Mouse (Mus musculus) 3134 (cell line): ENCODE results near the gene Crip1.

Experiments used
- DNase-seq: peaks from one replicate; pipeline ENCODE4 v3.0.0-alpha.2; 2011; ENCODE audit warnings: low spot score; ENCODE audit not compliant: insufficient read length; ENCODE audit errors: extremely low read depth

Crip1 gene

GRCm38 (mm10) chr12:113146112-113147057 is at the start of gene Crip1:
Gene Crip1, plus strand, starts transcription at chr12:113146316.
- DNase-seq, result no peak

GRCm38 (mm10) chr12:113097040-113097439 is 49.1 kb upstream of the Crip1 start:
- no peak for DNase-seq

GRCm38 (mm10) chr12:113097749-113098281 is 48.3 kb upstream of the Crip1 start, which contains the start of gene Mta1:
Gene Mta1, plus strand, starts transcription at chr12:113098278.
- peak; percentile 48 for DNase-seq

GRCm38 (mm10) chr12:113098530-113099151 is 47.5 kb upstream of the Crip1 start:
- DNase-seq, result peak; percentile 59

- no peak for DNase-seq
Measured at GRCm38 (mm10) chr12:113099470-113100237, 46.5 kb upstream of the Crip1 start.

- DNase-seq, result peak; percentile 37
Measured at GRCm38 (mm10) chr12:113100448-113101076, 45.6 kb upstream of the Crip1 start.

GRCm38 (mm10) chr12:113101251-113101960 is 44.7 kb upstream of the Crip1 start:
- no peak for DNase-seq

GRCm38 (mm10) chr12:113102461-113102860 is 43.7 kb upstream of the Crip1 start:
- no peak for DNase-seq

GRCm38 (mm10) chr12:113103846-113104451 is 42.2 kb upstream of the Crip1 start:
- no peak for DNase-seq

DNA sequence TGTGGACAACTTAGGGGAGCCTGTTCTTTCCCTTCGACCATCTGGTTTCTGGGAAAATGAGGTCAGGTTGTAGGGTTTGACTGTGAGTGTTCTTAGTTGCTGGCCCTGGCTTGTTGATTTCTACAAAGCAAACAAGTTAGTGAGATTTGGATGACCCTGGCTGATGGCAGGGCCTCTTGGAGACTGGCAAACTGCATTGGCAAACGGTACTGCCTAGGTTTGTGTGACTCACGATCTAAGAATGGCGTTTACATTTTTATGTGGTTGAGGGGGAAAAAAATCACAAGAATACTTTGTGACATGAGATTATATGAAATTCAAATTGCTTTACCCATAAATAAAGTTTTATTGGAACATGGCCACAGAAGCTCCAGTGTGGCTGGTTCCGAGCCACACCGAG is 39.7 kb upstream of the Crip1 start:
- DNase-seq, result peak; percentile 64

DNA sequence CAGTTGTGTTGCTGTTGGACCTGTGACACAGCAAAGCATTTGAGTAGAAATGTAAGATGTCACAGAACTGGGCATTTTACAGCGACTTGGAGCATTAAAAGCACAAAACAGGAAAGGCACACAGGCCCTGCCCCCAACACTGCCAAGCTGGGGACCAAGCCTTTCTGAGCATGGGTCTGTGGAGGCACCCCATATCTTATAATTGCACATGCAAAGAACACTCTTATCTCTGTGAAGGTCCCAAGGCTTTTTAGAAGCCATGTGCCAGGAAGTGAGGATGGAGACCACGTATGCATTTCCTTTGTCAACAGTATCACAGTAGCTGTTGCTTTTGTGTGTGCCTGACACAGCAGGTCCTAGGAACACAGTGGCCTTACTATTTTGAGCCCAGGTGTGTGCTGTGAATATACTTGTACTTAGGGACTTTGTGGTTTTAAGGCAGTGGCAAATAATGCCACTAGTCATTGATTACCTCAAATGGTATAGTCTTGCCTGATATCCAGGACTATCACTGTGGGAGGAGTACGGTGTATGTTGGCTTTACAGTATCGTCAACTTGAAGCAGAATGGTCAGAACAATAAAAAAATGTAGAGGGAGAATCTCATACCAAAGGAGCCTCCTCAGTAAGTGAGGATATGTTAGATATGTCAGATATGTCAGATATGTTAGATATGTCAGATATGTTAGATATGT is 38.5 kb upstream of the Crip1 start:
- no peak for DNase-seq

DNA sequence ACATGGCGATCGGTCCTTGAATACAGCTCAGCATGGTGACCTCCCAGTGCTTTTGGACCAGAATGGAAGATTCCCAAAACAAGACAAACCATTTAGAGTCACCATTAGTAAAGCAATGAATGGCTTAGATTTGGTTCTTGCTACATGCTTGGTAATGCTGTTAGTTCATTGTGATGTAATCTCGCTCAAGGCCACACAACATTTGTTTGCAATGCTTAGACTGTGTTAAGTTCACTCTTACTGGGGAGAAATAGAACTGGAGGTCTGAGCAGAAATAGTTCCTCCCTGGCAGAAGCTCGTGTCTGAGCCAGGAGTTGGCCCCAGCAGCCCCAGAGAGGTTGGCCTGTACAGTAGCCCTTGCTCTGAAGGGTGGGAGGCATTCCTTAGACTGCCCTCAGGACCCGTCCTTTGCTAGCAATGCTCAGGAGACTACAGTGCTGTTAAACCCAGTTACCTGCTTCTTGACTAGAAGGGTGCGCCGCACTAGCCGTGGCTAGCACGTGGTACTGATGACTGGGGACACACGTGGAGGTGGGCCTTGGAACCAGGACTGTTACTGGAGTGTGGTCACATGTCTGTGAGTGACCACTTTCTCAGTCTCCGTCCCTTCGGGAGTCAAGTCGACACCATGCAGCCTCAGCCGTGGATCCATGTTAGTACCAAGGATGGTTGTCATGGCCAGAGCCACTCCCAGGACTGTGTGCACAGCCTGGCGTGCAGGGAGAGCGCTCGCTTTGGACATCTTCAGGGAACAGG is 37.4 kb upstream of the Crip1 start:
- no peak for DNase-seq

GRCm38 (mm10) chr12:113109801-113110200 is 36.3 kb upstream of the Crip1 start:
- DNase-seq, result no peak

DNA sequence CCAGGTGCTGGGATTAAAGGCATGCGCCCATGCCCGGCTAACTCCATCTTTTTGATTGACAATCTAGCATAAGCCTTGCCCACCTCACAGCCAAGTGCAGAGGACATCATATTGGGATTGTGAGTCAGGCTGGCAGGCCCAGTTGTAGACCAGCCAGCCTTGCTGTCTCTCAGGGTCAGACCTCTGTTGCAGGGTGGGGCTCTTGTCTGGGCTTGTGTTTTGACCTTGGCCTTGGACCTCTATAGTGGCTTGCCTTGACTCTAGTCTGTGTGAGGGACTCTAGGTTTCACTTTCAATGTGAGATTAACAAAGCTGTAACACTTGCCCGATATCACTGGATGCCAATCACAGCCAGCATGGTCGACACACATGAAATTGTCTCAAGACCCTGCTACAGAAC is 32.0 kb upstream of the Crip1 start:
- no peak for DNase-seq

- DNase-seq, result no peak
Measured at GRCm38 (mm10) chr12:113114856-113115538, 31.1 kb upstream of the Crip1 start.

GRCm38 (mm10) chr12:113119516-113120410 is 26.4 kb upstream of the Crip1 start:
- no peak for DNase-seq
